Mouse (Mus musculus): ENCODE measurements at regions not wholly inside any gene's neighbourhood (a gene's known extent, or its start where the extent isn't known, plus 50 kb on each side); places are given as distances from the start of the nearest gene placed in this dataset.

DNA sequence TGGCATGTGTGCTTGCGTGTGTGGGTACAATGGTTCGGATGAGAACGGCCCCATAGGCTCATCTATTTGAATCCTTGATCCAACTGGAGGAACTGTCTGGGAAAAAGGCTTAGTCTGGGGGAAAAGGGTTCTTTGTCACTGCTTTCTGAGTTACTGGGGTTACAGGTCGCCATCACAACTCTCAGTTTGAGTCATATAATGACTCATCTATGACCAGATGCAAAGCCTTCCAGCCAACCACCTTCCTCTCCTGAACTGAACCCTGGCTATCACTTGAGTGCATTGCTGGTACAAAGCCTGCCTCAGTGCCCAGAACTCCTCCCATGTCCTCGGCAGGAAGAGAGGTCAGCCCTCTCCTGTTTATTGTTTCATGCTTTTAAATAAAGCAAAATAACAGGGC is 92.2 kb upstream of the Spata13 start:
- TF ChIP-seq GATA1 (IDR thresholded peaks at IDR 0.05; ENCODE audit: borderline replicate concordance, low read length) (no peak), FLI1 (IDR thresholded peaks at IDR 0.05; ENCODE audit: low read length) (no peak)
